Mouse (Mus musculus) heart, postnatal 0 days (tissue): ENCODE data around the gene Nr3c2. TPM values are rescaled to one million over a fixed set of nuclear protein-coding genes. Genes with fewer than 3 reads are reported as not detected.

Source experiments
- ATAC-seq: fragments of 200-750 bp; cut with Nextera tagmentation; 2 replicates; pipeline ENCODE4 v1.8.0; 2017; ENCODE audit warnings: low read depth, moderate number of reproducible peaks, moderate library complexity; ENCODE audit not compliant: insufficient read depth
- DNase-seq: peaks from one replicate; pipeline ENCODE4 v3.0.0-alpha.2; 2016; ENCODE audit warnings: low spot score
- H3K27ac ChIP-seq: fragments of 300-500 bp; sonication (generic); 2 replicates; pipeline ENCODE4 v1.5.1; 2014; ENCODE audit warnings: low read depth, mild to moderate bottlenecking
- H3K27me3 ChIP-seq: fragments of 300-500 bp; sonication (generic); 2 replicates; pipeline ENCODE4 v1.6.1; 2014; ENCODE audit warnings: low read length, mixed read lengths; ENCODE audit not compliant: control insufficient read depth, insufficient read depth
- H3K36me3 ChIP-seq: fragments of 300-500 bp; sonication (generic); replicated peaks from 2 replicates; pipeline ENCODE4 v1.6.1; 2014; ENCODE audit warnings: low read length, mixed read lengths; ENCODE audit not compliant: control insufficient read depth, insufficient read depth
- H3K4me1 ChIP-seq: fragments of 300-500 bp; sonication (generic); 2 replicates; pipeline ENCODE4 v1.6.1; 2014; ENCODE audit warnings: antibody characterized with exemption; ENCODE audit not compliant: control insufficient read depth, insufficient read depth
- H3K4me2 ChIP-seq: fragments of 300-500 bp; sonication (generic); 2 replicates; pipeline ENCODE4 v1.6.1; 2014; ENCODE audit warnings: low read depth, mild to moderate bottlenecking, low read length, moderate library complexity
- H3K4me3 ChIP-seq: fragments of 300-500 bp; sonication (generic); 2 replicates; pipeline ENCODE4 v1.5.1; 2014; ENCODE audit warnings: low read depth, low read length
- H3K9ac ChIP-seq: fragments of 300-500 bp; sonication (generic); replicated peaks from 2 replicates; pipeline ENCODE4 v1.6.1; 2014; ENCODE audit warnings: low read depth, low read length, mixed read lengths
- H3K9me3 ChIP-seq: fragments of 300-500 bp; sonication (generic); replicated peaks from 2 replicates; pipeline ENCODE4 v1.6.1; 2016; ENCODE audit warnings: low read length; ENCODE audit not compliant: control insufficient read depth
- CTCF ChIP-seq: IDR thresholded peaks from 2 replicates; pipeline ENCODE4 v1.5.1; 2016; ENCODE audit warnings: antibody characterized with exemption, control low read depth, low read depth
- EP300 ChIP-seq: IDR thresholded peaks from 2 replicates; pipeline ENCODE4 v1.6.1; 2016; ENCODE audit warnings: antibody characterized with exemption, low read depth
- WGBS: fragments of 180-500 bp; shearing (Covaris S2); extraction: QIAGEN DNeasy Blood & Tissue Kit; methylation state at CpG from one replicate; pipeline ENCODE4 v1.1.7; 2014; 5-methylcytosine and 5-hydroxymethylcytosine counted together
- polyA plus RNA-seq: library from polyadenylated mRNA; unstranded; fragments of >200 nt; fragmentation: Nextera tagmentation; extraction: Ambion mirVana; gene quantifications from 2 replicates; pipeline ENCODE4 v1.2.1, GENCODE M21; 2015
- total RNA-seq: library from RNA; depleted of rRNA; stranded (reverse); fragments of >200 nt; gene quantifications from 2 replicates; pipeline ENCODE4 v1.2.3, GENCODE M21; 2014; ENCODE audit warnings: low replicate concordance

Gene Nr3c2
- total and polyA plus RNA-seq, 2 experiments from 2014 or later = 7.6 to 10.8 TPM

DNA sequence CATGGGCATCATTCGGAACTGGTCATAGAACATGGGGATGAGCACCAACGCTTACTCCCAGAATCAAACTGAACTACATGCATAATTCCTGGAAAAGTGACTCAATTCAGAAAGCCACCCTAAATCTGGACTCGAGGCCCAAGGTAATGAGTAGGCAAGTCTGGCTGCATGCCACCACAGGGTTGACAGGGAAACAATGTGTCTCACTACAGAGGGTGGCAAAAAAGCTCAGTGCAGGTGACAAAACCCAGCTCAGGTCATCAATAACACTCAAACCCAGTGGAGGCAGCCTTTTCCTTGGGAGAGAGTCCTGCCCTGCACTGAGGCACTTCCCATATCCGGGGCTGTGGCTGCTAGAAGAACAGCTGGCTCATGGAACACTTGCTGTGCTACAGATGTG, 228.8 kb downstream of the Nr3c2 start:
- Histone ChIP-seq H3K4me3 (no peak overlapping the region), H3K27ac (no peak overlapping the region), H3K36me3 (no peaks in the 10 kb centered on the region), H3K9me3 (no peaks in the 10 kb centered on the region), H3K4me2 (no peak overlapping the region), H3K27me3 (no peaks in the 10 kb centered on the region), H3K4me1 (peaks cover 4% of the 10 kb centered on the region; the same call in 1 of the 2 replicates), H3K9ac (no peak overlapping the region)
- 83% methylated on average over 4 of the region's 4 CpGs for WGBS
- DNase-seq (no peak), ATAC-seq (no peak)
- TF ChIP-seq EP300 = no peak
- TF ChIP-seq CTCF = no peak

DNA sequence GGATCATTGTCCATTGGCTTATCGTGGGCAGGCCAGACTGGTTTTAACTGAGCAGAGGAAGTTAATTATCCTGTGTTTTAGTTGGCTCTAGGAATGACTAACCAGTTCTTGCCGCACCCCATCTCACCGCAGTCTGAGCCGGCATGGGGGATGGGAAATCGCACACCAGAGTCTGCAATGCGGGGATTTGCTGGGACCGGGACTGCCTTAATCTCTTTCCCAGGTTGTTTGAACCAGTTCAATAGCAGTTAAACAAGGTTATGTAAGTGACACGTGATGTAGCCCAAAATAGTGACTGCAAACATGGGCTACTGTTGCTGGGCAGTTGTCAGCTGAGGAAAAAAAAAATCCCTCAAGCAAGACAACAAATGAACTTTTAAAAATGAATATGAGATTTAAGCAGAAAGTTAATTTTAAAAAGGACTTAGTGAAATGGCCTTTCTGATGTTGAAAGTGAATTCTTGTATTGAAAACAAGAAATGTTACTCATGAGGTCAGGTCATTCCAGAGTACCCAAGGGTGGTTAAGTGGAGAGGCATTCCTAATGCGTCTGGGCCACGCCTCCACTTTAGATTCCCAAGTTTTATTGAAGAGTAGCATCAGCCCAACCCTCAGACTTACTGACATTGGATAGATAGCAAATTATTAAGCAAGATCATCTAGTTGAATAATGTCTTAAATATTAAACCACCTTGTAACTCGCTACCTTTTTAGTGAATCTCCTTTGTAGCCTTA, 233.8 kb downstream of the Nr3c2 start:
- ATAC-seq (peak; percentile 94), DNase-seq (peak; percentile 82)
- TF ChIP-seq EP300 = peak; percentile 93
- no peak for TF ChIP-seq CTCF
- 25% methylated on average over 11 of the region's 11 CpGs for WGBS
- Histone ChIP-seq H3K4me1 (peaks cover 11% of the 10 kb centered on the region), H3K36me3 (no peaks in the 10 kb centered on the region), H3K27ac (peak overlapping the region; percentile 82), H3K9ac (0 out of 2 replicates have a peak overlapping the region, but pooled peaks have one; percentile 1), H3K4me2 (peak overlapping the region; percentile 44), H3K4me3 (no peak overlapping the region), H3K9me3 (no peaks in the 10 kb centered on the region; the same call in 1 of the 2 replicates), H3K27me3 (no peaks in the 10 kb centered on the region)

DNA sequence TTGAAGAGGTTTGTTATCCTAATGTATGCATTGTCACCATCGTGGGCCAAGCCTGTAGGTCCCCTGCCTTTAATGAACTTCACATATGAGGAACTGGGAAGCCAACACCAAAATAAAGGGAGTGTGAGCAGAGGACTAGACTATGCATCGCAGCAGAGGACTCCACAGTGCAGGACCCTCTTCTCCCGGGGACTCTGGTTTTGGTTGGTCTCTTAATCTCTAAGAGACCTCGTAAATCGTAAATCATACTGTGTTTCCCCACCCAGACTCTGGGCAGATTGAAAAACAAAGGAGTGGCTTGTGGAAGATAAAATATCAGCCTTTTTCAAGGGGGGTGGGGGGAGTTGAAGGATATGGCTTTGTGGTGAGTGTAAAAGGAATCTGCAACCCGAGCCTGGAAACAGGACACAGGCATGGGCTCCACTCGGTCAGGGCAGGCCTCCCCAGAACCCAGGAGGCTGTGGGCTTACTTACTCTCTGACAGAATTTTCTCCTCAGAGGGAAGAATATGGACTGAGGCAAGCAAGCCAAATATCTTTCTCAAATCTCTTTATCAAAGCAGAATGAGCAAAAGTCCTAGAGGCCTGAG, 234.6 kb downstream of the Nr3c2 start:
- no peaks in the 10 kb centered on the region; the same call in 1 of the 2 replicates for H3K9me3 ChIP-seq
- WGBS = 42% methylated on average over 7 of the region's 7 CpGs
- no peak overlapping the region for H3K4me2 ChIP-seq
- ATAC-seq (no peak), DNase-seq (no peak)
- no peak overlapping the region; the same call in 1 of the 2 replicates for H3K27ac ChIP-seq
- H3K4me1 ChIP-seq = peaks cover 11% of the 10 kb centered on the region
- no peak overlapping the region for H3K9ac ChIP-seq
- TF ChIP-seq CTCF (no peak), EP300 (no peak)
- no peaks in the 10 kb centered on the region for H3K36me3 ChIP-seq
- no peak overlapping the region for H3K4me3 ChIP-seq
- no peaks in the 10 kb centered on the region for H3K27me3 ChIP-seq

DNA sequence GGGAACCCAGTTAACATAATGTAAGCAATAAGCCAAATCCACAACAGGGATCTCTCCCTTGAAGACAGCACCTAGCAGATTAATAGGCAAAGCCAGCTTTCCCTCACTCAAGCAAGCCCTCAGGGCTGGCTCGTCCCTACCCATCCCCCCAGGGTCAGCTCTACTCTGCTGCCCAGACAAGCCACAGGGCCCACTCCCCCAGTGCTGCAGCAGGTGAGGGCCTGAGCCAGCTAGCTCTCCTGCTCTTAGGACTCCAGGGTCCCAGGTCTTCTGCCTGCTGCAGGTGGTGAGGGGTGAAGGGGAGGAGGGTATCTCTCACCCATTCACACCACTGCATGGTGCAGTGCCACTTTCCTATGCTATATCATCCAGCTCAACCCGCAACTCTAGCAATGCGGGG, 246.0 kb downstream of the Nr3c2 start:
- Histone ChIP-seq H3K4me1 (no peaks in the 10 kb centered on the region), H3K27me3 (no peaks in the 10 kb centered on the region), H3K4me3 (no peak overlapping the region), H3K4me2 (no peak overlapping the region), H3K9ac (no peak overlapping the region), H3K27ac (no peak overlapping the region), H3K9me3 (no peaks in the 10 kb centered on the region), H3K36me3 (no peaks in the 10 kb centered on the region)
- TF ChIP-seq EP300 (no peak), CTCF (no peak)
- 80% methylated on average over 3 of the region's 3 CpGs for WGBS
- no peak for ATAC-seq
- no peak for DNase-seq

DNA sequence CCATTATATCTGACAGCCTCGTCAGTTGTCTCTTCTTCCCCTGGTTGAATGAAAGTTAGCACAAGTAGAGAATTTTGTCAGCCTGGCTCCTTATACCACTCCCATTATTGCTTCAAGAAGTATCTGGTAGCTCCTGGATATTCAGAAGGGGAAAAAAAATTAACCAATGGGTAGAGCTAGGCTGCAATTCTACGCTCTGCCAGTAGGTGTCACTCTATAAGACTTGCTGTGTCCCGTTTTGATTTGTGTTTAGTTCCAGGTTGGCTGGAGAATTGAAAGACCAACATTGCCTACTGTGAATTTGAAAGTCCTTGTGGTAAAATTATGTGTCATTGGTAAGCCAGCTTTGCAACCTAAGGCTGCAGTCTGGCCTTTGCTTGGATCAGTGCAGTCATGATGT, 255.3 kb downstream of the Nr3c2 start:
- Histone ChIP-seq H3K36me3 (no peaks in the 10 kb centered on the region), H3K27me3 (no peaks in the 10 kb centered on the region), H3K9me3 (no peaks in the 10 kb centered on the region), H3K27ac (no peak overlapping the region), H3K4me1 (no peaks in the 10 kb centered on the region), H3K9ac (no peak overlapping the region), H3K4me2 (no peak overlapping the region), H3K4me3 (no peak overlapping the region)
- no peak for ATAC-seq
- 43% methylated on average over 3 of the region's 3 CpGs for WGBS
- DNase-seq = peak; percentile 18
- TF ChIP-seq CTCF = peak; percentile 64
- no peak for TF ChIP-seq EP300

DNA sequence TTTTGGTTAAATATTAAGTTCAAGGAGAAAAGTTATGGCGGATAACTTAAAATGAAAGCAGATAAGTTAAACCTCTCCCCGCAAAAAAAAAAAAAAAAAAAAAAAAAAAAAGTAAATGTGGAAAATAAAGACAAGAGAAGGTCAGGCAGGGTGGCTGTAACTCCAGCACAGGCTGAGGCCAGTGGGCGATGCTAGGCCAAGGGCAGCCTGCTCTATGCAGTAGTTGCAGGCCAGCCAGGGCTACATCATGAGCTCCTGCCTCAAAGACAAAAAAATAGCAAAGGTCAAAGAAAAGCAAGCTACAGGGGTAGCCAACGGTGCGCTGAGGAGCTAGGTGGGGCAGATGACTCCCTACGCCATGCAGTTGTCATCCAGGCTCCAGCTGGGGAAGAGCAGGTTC, 270.1 kb downstream of the Nr3c2 start:
- Histone ChIP-seq H3K27me3 (no peaks in the 10 kb centered on the region), H3K36me3 (no peaks in the 10 kb centered on the region), H3K4me1 (no peaks in the 10 kb centered on the region), H3K9me3 (no peaks in the 10 kb centered on the region), H3K4me2 (no peak overlapping the region), H3K27ac (no peak overlapping the region), H3K9ac (no peak overlapping the region), H3K4me3 (no peak overlapping the region)
- TF ChIP-seq CTCF = no peak
- TF ChIP-seq EP300 = no peak
- WGBS = 89% methylated on average over 6 of the region's 6 CpGs
- ATAC-seq (no peak), DNase-seq (no peak)
